Mouse (Mus musculus): ENCODE measurements at regions not wholly inside any gene's neighbourhood (a gene's known extent, or its start where the extent isn't known, plus 50 kb on each side); places are given as distances from the start of the nearest gene placed in this dataset.

DNA sequence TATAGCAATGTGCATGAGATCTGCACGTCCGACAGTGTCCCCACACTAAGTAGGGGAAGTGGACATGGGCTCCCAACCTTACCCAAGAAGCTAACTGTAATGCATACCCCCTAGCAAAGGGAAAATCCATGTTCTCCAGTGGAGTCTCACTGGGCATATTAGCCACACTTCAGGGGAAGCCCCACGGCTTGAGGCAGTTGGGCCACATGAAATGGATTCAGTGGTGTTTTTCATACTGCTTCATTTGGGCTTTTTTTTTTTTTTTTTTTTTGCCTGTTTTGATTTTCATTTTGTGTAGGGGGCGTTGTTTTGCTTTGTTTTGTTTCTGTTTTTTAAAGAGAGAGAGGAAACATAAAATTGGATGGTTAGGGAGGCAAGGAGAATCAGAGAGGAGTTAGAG, 138.6 kb upstream of the Jmjd1c start:
- TF ChIP-seq CTCF (IDR thresholded peaks at IDR 0.05; ENCODE audit: extremely low read depth, insufficient read depth, insufficient read length, insufficient replicate concordance) (no peak), POLR2A (IDR thresholded peaks at IDR 0.05; ENCODE audit: low read depth, low read length) (no peak)
